Mouse (Mus musculus) induced T-regulatory cell, adult 2 months (primary cell): ENCODE data around the gene Nfib.

Experiments
- DNase-seq: peaks from one replicate; pipeline ENCODE4 v3.0.0-alpha.2; 2012; ENCODE audit warnings: low read depth

Nfib gene

GRCm38 (mm10) chr4:82248031-82248430 is 457.5 kb downstream of the Nfib start:
- DNase-seq = no peak

GRCm38 (mm10) chr4:82246290-82246689 is 459.3 kb downstream of the Nfib start:
- DNase-seq = no peak
